Mouse (Mus musculus) testis, adult 2 months (tissue): ENCODE data around the gene Mcub.

Experiments used
- CTCF ChIP-seq: fragments of 200-500 bp; IDR thresholded peaks from 2 replicates; pipeline ENCODE4 v1.5.1; 2012; ENCODE audit warnings: low read depth, mild to moderate bottlenecking, inconsistent platforms, low read length, moderate library complexity; ENCODE audit not compliant: control insufficient read depth, insufficient read depth, insufficient replicate concordance
- POLR2A ChIP-seq: fragments of 200-500 bp; IDR thresholded peaks from 2 replicates; pipeline ENCODE4 v1.6.1; 2012; ENCODE audit warnings: low read depth, mild to moderate bottlenecking, inconsistent platforms, low read length, moderate library complexity; ENCODE audit not compliant: control insufficient read depth

DNA sequence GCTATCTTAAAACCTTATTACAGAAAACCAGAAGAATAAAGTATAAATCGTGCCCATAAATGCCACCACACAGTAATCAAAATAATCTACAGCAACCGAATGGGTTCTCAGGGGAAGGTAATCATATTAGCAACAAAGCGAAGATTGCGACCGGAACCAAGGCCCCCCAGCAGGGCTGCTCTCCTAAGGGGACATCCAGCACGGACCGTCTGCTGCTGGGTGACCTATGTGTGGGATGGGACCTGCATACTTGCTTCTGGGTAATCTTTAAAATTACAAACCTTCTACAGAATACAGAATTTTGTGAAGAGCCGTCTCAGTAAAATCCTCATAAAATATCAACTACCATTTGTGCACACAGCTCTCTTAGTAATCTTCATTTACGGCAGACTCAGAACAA lies 8.7 kb upstream of the Mcub start:
- TF ChIP-seq POLR2A: no peak
- TF ChIP-seq CTCF: no peak
